Mouse (Mus musculus) midbrain, embryonic 10.5 days (tissue): ENCODE measurements at regions not wholly inside any gene's neighbourhood (a gene's known extent, or its start where the extent isn't known, plus 50 kb on each side); places are given as distances from the start of the nearest gene placed in this dataset.

ENCODE experiments used
- DNase-seq: peaks from one replicate; pipeline ENCODE4 v3.0.0-alpha.2; 2017; ENCODE audit warnings: low spot score
- H3K27ac ChIP-seq: fragments of 300-500 bp; sonication (generic); replicated peaks from 2 replicates; pipeline ENCODE4 v1.5.1; 2016; ENCODE audit warnings: mild to moderate bottlenecking
- H3K27me3 ChIP-seq: fragments of 300-500 bp; sonication (generic); 2 replicates; pipeline ENCODE4 v1.6.1; 2016; ENCODE audit warnings: low read depth, mild to moderate bottlenecking; ENCODE audit not compliant: poor library complexity, severe bottlenecking
- H3K36me3 ChIP-seq: fragments of 300-500 bp; sonication (generic); 2 replicates; pipeline ENCODE4 v1.6.1; 2016; ENCODE audit warnings: mild to moderate bottlenecking, moderate library complexity
- H3K4me1 ChIP-seq: fragments of 300-500 bp; sonication (generic); 2 replicates; pipeline ENCODE4 v1.6.1; 2016
- H3K4me3 ChIP-seq: fragments of 300-500 bp; sonication (generic); 2 replicates; pipeline ENCODE4 v1.5.1; 2016; ENCODE audit warnings: mild to moderate bottlenecking, moderate library complexity
- H3K9me3 ChIP-seq: fragments of 300-500 bp; sonication (generic); replicated peaks from 2 replicates; pipeline ENCODE4 v1.6.1; 2016; ENCODE audit warnings: mild to moderate bottlenecking
- WGBS: fragments of 180-500 bp; shearing (Covaris S2); methylation state at CpG from one replicate; pipeline ENCODE4 v1.1.7; 2016; 5-methylcytosine and 5-hydroxymethylcytosine counted together

DNA sequence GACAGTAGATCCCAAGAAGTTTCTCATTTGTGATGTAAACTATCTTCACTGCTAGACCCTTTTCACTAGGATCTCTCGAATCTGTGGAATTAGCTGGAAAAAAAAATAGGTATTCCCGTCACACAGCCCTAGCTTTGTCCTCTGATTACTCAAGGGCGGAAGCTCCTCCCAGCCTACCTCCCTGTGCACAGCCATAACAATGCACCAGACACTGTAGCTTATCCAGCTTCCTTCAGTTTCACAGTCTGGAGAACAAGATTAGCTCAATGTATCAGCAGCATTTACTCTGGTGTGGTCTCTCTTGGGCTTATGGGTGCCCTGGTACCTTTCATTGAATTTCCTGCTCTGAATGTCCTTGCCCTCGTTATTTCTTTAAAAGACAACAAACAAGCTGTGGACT lies 174.0 kb downstream of the Pou4f1 start:
- no peak overlapping the region for H3K27ac ChIP-seq
- H3K4me1 ChIP-seq: peaks cover 40% of the 10 kb centered on the region
- no peaks in the 10 kb centered on the region for H3K27me3 ChIP-seq
- no peaks in the 10 kb centered on the region for H3K36me3 ChIP-seq
- no peak for DNase-seq
- H3K4me3 ChIP-seq: no peak overlapping the region
- no peaks in the 10 kb centered on the region for H3K9me3 ChIP-seq
- 28% methylated on average over 4 of the region's 4 CpGs for WGBS

DNA sequence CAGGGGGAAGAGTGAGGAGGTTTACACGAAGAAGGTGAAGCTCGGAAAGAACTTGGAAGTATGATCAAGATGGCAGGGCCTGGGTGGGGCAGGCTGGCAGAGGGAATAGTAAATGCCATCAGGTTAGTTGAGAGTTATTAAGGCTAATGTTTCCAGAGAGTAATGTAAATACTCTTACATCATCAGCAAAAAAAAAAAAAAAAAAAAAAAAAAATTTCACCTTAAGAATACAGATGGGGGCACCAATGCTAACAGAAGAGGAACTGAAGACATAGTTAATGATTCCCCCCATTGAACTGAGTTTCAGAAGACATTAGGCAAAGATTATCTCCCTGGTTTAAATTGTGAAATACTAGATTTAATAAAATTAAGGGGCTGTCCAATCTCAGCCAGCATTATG lies 174.7 kb downstream of the Pou4f1 start:
- H3K27me3 ChIP-seq: no peaks in the 10 kb centered on the region
- peaks cover 34% of the 10 kb centered on the region for H3K4me1 ChIP-seq
- 92% methylated on average over 2 of the region's 2 CpGs for WGBS
- H3K36me3 ChIP-seq: no peaks in the 10 kb centered on the region
- H3K27ac ChIP-seq: no peak overlapping the region
- no peak for DNase-seq
- H3K9me3 ChIP-seq: no peaks in the 10 kb centered on the region
- no peak overlapping the region for H3K4me3 ChIP-seq

DNA sequence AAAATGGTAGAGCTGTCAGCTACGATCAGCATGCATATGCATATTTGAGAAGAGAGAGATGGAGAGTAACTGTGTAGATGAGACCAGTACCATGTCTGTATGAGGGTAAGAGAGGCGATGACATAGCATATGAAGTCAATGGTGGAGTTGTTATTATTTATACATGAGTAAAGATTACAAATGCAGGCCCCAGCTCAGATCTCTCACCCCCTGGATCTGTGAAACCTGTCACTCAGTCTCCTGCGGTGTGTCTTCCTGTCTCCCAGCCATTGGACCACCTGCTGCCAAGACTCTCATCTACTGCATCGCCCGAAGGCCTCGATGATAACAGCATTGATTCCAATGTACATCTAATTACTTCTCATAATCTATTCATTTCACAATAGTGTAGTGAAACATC lies 187.4 kb downstream of the Pou4f1 start:
- WGBS: 91% methylated on average over 6 of the region's 6 CpGs
- Histone ChIP-seq H3K27me3 (no peaks in the 10 kb centered on the region), H3K27ac (no peak overlapping the region), H3K4me1 (no peaks in the 10 kb centered on the region), H3K4me3 (no peak overlapping the region), H3K36me3 (no peaks in the 10 kb centered on the region), H3K9me3 (no peaks in the 10 kb centered on the region)
- DNase-seq: no peak

DNA sequence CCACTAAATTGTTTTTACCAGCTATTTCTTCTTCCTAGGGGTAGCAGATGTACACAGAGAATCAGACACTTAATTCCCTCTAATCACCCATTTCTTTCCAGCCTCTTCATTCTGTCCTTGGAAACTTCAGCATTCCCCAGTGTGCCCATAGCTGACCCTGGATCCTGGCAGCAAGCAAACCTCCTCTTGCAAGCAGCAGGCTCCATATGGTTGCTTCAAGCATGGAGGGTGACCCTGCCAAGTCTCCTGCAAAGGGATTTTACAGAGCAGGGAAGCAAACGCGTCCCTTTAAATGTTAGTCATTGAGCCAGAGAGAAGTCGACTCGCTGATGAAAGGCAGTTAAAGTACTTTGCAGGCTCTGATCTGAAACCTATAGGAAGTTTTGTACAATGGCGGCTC lies 187.9 kb downstream of the Pou4f1 start:
- no peak for DNase-seq
- H3K36me3 ChIP-seq: no peaks in the 10 kb centered on the region
- H3K4me1 ChIP-seq: no peaks in the 10 kb centered on the region
- H3K9me3 ChIP-seq: no peaks in the 10 kb centered on the region
- no peak overlapping the region for H3K27ac ChIP-seq
- 78% methylated on average over 5 of the region's 5 CpGs for WGBS
- H3K4me3 ChIP-seq: no peak overlapping the region
- no peaks in the 10 kb centered on the region for H3K27me3 ChIP-seq

- WGBS: 80% methylated on average over 4 of the region's 4 CpGs
- no peaks in the 10 kb centered on the region for H3K36me3 ChIP-seq
Observed at GRCm38 (mm10) chr14:104274752-104275151, 193.0 kb downstream of the Pou4f1 start.

GRCm38 (mm10) chr14:104264919-104265764 lies 202.7 kb downstream of the Pou4f1 start:
- Histone ChIP-seq H3K27me3 (no peaks in the 10 kb centered on the region), H3K9me3 (no peaks in the 10 kb centered on the region; the same call in 1 of the 2 replicates), H3K4me3 (no peak overlapping the region), H3K27ac (no peak overlapping the region), H3K4me1 (no peaks in the 10 kb centered on the region), H3K36me3 (no peaks in the 10 kb centered on the region)
- no peak for DNase-seq
- 87% methylated on average over 6 of the region's 6 CpGs for WGBS

More at GRCm38 (mm10) chr14:104274752-104275151, 193.0 kb downstream of the Pou4f1 start:
- Histone ChIP-seq H3K27ac (no peak overlapping the region), H3K27me3 (no peaks in the 10 kb centered on the region), H3K9me3 (no peaks in the 10 kb centered on the region), H3K4me1 (no peaks in the 10 kb centered on the region), H3K4me3 (no peak overlapping the region)
- DNase-seq: no peak

GRCm38 (mm10) chr14:104216965-104217364 lies 250.8 kb downstream of the Pou4f1 start:
- no peak for DNase-seq
- H3K27me3 ChIP-seq: no peaks in the 10 kb centered on the region
- H3K4me1 ChIP-seq: no peaks in the 10 kb centered on the region
- H3K27ac ChIP-seq: no peak overlapping the region
- no peaks in the 10 kb centered on the region for H3K36me3 ChIP-seq
- H3K4me3 ChIP-seq: no peak overlapping the region
- no peaks in the 10 kb centered on the region for H3K9me3 ChIP-seq
- WGBS: 87% methylated on average over 5 of the region's 5 CpGs

GRCm38 (mm10) chr14:104210719-104211118 lies 257.1 kb downstream of the Pou4f1 start:
- Histone ChIP-seq H3K9me3 (no peaks in the 10 kb centered on the region), H3K4me3 (no peak overlapping the region), H3K36me3 (no peaks in the 10 kb centered on the region), H3K4me1 (no peaks in the 10 kb centered on the region; the same call in 1 of the 2 replicates), H3K27me3 (no peaks in the 10 kb centered on the region), H3K27ac (no peak overlapping the region)
- no peak for DNase-seq
- WGBS: 74% methylated on average over 3 of the region's 3 CpGs

- no peak for DNase-seq
- Histone ChIP-seq H3K4me3 (no peak overlapping the region), H3K36me3 (no peaks in the 10 kb centered on the region), H3K9me3 (no peaks in the 10 kb centered on the region), H3K4me1 (no peaks in the 10 kb centered on the region; the same call in 1 of the 2 replicates), H3K27ac (no peak overlapping the region), H3K27me3 (no peaks in the 10 kb centered on the region)
- WGBS: 84% methylated on average over 4 of the region's 4 CpGs
Observed at GRCm38 (mm10) chr14:104208855-104209254, 258.9 kb downstream of the Pou4f1 start.

GRCm38 (mm10) chr14:104208040-104208816 lies 259.6 kb downstream of the Pou4f1 start:
- Histone ChIP-seq H3K4me3 (no peak overlapping the region), H3K27ac (no peak overlapping the region), H3K4me1 (no peaks in the 10 kb centered on the region; the same call in 1 of the 2 replicates), H3K27me3 (no peaks in the 10 kb centered on the region), H3K9me3 (no peaks in the 10 kb centered on the region), H3K36me3 (no peaks in the 10 kb centered on the region)
- 84% methylated on average over 7 of the region's 7 CpGs for WGBS
- DNase-seq: no peak

DNA sequence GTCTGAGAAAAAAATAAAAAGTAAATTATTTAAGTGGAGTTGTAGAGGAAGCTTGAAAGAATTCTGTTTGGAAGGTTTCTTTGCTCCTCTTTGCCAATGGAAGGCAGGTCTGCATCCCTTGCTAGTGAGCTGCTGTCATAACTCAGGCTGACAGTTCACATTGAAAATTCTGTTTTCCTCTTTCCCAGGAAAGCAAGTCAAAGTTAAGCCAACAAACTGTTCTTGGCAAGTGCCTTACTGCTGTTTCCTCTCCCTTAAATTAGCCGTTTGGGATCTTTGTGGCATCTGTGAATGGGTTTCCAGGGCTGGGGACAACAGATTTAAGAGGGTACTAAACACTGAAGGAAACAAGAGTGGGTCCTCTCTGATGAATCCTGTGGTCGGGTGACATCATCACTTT lies 261.2 kb downstream of the Pou4f1 start:
- Histone ChIP-seq H3K27me3 (no peaks in the 10 kb centered on the region), H3K9me3 (no peaks in the 10 kb centered on the region), H3K36me3 (no peaks in the 10 kb centered on the region), H3K4me3 (no peak overlapping the region), H3K27ac (no peak overlapping the region), H3K4me1 (no peaks in the 10 kb centered on the region; the same call in 1 of the 2 replicates)
- DNase-seq: no peak
- WGBS: 67% methylated on average over 2 of the region's 2 CpGs

- DNase-seq: no peak
- H3K27ac ChIP-seq: no peak overlapping the region
- no peak overlapping the region for H3K4me3 ChIP-seq
- H3K27me3 ChIP-seq: no peaks in the 10 kb centered on the region
- WGBS: 80% methylated on average over 17 of the region's 17 CpGs
- H3K36me3 ChIP-seq: no peaks in the 10 kb centered on the region
- H3K9me3 ChIP-seq: no peaks in the 10 kb centered on the region
- H3K4me1 ChIP-seq: no peaks in the 10 kb centered on the region
Observed at GRCm38 (mm10) chr14:104203239-104203986, 264.4 kb downstream of the Pou4f1 start.
